27 mouse cellular contexts compared by ENCODE assay signal in genomic region chr14:11206786-11207185, GRCm38 (mm10).
"Had no signal": no experiment of that assay in that cellular context is flagged by ENCODE, and none has a peak within 500 bp of the region (broad histone marks: within the 10 kb centered on the region; RNA-seq: fewer than 3 reads in every experiment).

No protein-coding gene starts in this region.

- H3K36me3 ChIP-seq: heart, embryonic 12.5 days; hindbrain, embryonic 10.5 days; hindbrain, embryonic 12.5 days; intestine, embryonic 15.5 days; limb, embryonic 10.5 days; limb, embryonic 12.5 days; liver, embryonic 13.5 days; liver, embryonic 15.5 days had no signal

- H3K27ac ChIP-seq: gastrocnemius, adult 2 months; heart, adult 2 months; hindbrain, embryonic 10.5 days; hindbrain, embryonic 12.5 days; hindbrain, embryonic 14.5 days; intestine, embryonic 15.5 days; layer of hippocampus, adult 2 months; left cerebral cortex, adult 2 months; limb, embryonic 10.5 days; limb, embryonic 12.5 days; liver, embryonic 13.5 days; liver, embryonic 15.5 days had no signal

- H3K27me3 ChIP-seq: heart, embryonic 12.5 days; hindbrain, embryonic 12.5 days; intestine, embryonic 15.5 days; limb, embryonic 12.5 days; liver, embryonic 13.5 days; liver, embryonic 15.5 days had no signal

- H3K4me1 ChIP-seq: heart, embryonic 12.5 days; hindbrain, embryonic 12.5 days; intestine, embryonic 15.5 days; limb, embryonic 10.5 days; limb, embryonic 12.5 days; liver, embryonic 13.5 days; liver, embryonic 15.5 days had no signal

- ATAC-seq: hindbrain, embryonic 16.5 days; inflammation-experienced regulatory T-cells, adult 6 months; intestine, embryonic 15.5 days; intestine, postnatal 0 days had no signal

- DNase-seq: gastrocnemius, adult 2 months; gastrocnemius, postnatal 10 days; gastrocnemius, postnatal 25 days; heart, adult 2 months; heart, postnatal 10 days; heart, postnatal 4 days; kidney, adult 18-20 months; kidney, adult 8-10 months; kidney, postnatal 10 days; kidney, postnatal 25 days; kidney, postnatal 4 days; liver; liver, embryonic 13.5 days had no signal

- H3K4me3 ChIP-seq: gastrocnemius, adult 2 months; heart, adult 2 months; heart, embryonic 12.5 days; hindbrain, embryonic 10.5 days; hindbrain, embryonic 12.5 days; intestine, embryonic 15.5 days; layer of hippocampus, adult 2 months; left cerebral cortex, adult 2 months; limb, embryonic 10.5 days; limb, embryonic 12.5 days; liver, embryonic 13.5 days; liver, embryonic 15.5 days had no signal

- H3K9ac ChIP-seq: heart, embryonic 12.5 days; hindbrain, embryonic 12.5 days; hindbrain, embryonic 14.5 days; intestine, embryonic 15.5 days; limb, embryonic 12.5 days; liver, embryonic 13.5 days; liver, embryonic 15.5 days had no signal

- H3K9me3 ChIP-seq: heart, embryonic 12.5 days; hindbrain, embryonic 10.5 days; hindbrain, embryonic 12.5 days; intestine, embryonic 15.5 days; limb, embryonic 10.5 days; limb, embryonic 12.5 days; liver, embryonic 13.5 days; liver, embryonic 15.5 days had no signal

- H3K4me2 ChIP-seq: heart, embryonic 12.5 days; hindbrain, embryonic 12.5 days; hindbrain, embryonic 14.5 days; intestine, embryonic 15.5 days; limb, embryonic 12.5 days; liver, embryonic 11.5 days; liver, embryonic 13.5 days; liver, embryonic 15.5 days had no signal
